Mouse (Mus musculus): ENCODE measurements at regions not wholly inside any gene's neighbourhood (a gene's known extent, or its start where the extent isn't known, plus 50 kb on each side); places are given as distances from the start of the nearest gene placed in this dataset.

DNA sequence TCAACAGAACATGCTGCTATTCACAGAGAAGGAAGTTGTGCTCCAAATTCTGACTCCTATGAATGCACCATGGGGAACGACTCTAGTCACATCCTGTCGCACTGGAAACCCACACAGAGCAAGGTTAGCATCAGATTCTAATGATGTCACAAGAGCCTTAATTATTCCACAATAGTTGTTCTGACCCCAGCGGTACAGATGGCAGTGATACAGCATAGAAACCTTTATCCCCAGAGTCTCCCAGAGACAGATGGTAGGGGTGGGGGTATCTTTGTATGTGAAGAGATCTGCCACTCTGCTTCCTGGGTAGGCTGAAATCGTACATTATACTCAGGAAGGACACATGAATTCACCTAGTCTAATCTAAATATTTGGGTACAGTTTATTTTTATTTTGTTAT, 123.5 kb upstream of the Bank1 start:
- no peak for DNase-seq
- intact Hi-C loops (cut with DNase I), result no loop called here

DNA sequence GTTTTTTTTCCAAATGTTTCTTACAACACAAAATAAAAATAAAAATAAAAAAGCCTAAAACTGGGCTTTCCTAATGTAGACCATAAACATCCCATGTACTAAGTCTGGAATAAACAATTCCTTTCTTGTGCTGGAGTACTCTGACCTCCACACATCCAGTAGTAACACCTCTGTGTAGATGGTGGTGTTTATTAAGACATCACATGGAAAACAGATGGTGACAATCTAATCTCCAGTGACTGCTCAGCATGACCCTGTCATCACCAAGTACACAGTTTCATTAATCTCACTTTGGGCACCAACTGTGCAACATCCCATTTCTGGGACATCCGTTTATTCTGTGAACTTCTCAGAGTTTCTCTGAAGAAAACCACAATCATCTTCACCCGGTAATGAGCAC, 118.7 kb upstream of the Bank1 start:
- intact Hi-C loops (cut with DNase I), result no loop called here
- no peak for DNase-seq

DNA sequence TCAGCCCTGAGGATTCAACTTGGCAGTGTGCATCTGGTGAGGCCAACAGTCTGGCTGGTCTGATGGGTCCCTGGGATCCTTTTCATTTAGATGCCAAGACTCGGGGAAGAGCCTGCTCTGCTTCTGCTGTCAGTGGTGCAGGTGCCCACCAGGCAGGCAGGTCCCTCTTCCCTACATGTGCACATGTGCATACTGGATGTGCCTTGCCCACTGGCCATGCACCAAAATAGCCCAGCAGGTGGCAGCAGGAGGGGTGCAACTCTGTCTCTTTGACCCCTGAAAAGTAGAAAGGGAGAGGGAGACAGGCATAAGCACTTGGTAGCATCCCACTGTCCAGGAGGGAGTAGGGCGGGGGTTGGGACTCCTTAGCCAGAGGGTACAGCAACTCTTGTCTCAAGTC, 116.2 kb upstream of the Bank1 start:
- DNase-seq, result no peak
- intact Hi-C loops (cut with DNase I), result no loop called here

DNA sequence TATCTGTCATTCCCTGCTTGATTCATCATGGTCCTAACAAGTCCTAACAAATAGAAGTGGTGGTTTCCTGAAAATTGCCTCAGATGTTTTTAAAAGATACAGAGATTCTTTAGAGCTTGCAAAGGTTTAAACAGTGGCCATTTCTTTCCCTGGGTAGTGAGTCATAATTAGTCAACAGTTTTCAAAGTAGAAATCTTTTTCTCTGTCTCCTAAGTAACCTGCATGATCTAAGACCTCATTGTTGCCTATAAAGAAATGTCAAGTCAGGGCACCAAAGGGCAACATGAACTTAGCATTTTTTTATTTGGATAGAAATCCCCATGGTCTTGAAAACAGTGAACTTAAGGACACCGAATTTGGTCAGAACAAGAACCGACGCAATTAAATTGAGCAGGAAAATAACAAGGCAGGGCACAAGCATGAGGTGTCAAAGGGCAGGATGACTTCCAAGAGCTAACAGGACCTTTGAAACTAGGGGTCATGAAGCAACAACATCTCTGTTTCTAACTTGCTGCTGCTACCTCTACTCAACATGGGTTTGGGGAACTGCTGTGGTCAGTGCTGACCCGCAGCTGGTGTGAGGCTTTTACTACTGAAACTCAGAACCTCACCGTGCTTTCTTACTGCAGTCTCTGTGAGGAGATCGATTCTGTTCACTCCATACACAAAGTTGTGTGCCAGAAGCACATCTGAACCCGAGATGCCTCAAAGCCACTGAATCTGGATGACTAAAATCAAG, 114.2 kb upstream of the Bank1 start:
- intact Hi-C loops (cut with DNase I), result no loop called here
- no peak for DNase-seq

DNA sequence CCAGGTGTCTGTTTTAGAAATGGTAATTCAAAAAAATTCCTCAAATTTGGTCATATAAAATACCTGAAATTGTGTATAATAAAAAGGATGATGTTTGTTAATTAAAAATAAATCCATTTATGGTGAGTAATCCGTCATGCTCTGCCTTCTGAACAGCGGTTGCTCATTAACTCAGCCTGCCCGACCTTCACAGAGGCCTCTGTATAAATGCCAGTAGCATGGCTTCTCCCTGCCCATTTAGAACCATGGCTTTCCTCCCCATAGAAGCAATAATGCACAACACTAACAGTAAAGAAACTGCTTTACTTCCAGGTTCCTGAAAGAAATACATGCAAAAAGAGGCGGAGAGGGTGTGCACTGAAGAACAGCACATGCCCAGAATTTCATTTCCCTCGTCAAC, 113.5 kb upstream of the Bank1 start:
- intact Hi-C loops (cut with DNase I), result no loop called here
- DNase-seq, result no peak

DNA sequence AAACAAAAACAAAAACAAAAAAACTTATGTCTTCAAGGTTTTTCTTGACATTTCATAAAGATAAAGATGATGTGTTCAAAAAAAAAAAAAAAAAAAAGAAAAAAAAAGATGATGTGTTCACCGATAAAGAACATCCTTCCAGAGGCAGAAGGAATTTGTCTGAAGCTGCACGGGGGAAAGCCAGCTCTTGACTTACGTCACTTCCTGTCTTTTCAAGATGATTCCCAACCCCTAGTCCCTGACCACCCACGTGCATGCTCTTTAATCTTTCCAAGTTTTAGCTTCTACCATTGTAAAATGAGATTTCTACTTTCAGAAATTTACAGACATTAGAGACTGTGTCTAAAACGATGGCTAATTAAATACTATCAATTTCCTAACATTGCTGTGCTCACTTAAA, 108.5 kb upstream of the Bank1 start:
- DNase-seq, result no peak
- intact Hi-C loops (cut with DNase I), result no loop called here

DNA sequence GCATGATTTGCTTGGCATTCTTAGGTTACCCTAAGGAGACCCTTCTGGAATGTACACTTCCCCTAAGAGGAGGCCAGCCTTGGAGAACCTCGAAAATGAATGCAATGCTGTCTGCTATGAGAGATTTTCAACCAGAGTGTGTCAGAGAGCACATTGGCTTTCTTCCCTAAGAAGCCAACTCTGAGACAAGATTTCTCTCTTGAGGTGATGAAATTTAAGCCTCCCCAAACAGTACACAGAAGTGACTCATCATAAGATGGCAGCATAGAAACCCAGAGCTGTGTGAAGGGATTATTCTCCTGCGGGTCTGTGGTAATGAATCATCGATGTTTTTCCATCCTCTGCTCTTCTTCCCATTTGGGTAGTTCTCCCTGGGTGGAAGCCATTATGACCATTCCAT, 106.2 kb upstream of the Bank1 start:
- no peak for DNase-seq
- intact Hi-C loops (cut with DNase I), result no loop called here

DNA sequence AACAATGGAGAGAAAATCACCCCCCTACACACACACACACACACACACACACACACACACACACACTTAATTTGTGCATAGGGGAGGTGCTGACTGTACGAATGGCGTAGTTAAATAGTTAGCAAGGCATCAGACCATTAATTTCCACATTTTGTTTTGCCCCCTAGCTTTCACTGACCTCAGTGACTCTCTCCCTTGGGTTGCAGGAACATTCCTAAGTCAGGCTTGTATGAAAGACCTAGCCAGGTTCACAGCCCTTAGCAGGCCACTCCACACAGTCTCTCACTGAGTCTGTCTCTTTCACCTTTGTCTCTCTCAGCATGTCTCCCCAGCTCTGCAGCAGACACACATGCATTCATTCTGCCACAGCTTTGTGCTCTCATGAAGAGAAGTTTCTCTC, 101.6 kb upstream of the Bank1 start:
- DNase-seq, result no peak
- intact Hi-C loops (cut with DNase I), result no loop called here

DNA sequence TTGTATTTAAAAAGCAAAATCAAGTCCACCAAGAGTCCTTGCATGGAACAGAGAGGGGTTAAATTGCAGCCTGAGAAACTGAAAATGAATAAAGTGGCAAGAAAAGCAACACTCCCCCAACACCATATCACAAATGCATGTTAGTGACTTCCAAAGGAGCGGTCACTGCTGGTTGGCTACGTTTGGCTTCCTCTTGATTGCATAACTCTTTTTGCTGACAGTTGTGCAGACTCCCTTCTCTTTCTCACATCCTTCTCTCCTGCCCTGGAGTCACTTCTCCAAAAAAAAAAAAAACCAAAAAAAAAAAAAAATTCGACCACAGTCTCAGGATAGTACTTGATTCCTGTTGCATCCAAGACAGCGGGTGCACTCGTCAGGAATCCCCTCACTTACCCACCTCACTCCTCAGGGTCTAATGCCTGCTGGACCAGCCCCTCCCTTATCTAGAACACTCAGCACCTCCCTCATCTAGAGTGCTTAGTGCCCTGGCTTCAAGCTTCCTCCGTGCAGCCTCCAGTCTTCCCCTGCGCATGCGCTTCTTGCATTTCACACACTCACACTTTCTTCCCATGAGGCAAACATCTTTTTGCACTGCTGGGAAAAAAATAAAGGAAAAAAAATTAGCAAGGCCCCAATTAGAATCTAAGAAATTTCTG, 100.8 kb upstream of the Bank1 start:
- DNase-seq, result no peak
- intact Hi-C loops (cut with DNase I), result no loop called here

DNA sequence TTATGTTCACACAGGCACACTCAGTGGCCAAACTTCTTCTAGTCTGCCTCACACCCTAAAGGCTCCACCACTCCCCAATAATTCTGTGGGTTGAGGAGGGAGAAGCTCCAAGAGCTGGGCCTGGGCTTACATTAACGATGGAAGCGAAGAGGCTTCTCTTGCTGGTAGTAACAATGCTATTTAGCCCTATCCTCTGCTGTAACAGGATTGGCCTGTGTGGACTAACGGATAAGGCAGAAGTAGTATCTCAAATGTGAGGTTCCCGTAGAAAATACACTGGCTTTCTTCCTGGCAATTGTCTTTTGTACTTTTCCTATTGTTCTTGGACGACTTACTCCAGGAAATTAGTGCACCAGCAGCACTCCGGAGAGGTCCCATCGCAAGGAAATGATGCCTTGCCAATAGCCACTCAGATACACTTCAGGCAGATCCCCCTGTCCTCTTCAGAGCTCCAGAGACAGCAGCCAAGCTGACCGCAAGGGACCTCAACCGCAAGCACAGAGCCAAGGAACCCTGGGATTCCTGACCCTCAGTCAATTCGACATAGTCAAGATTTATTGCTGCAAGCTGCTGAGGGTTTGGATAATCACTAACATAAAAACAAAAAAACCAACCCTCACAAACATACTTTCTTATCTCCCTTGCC, 96.2 kb upstream of the Bank1 start:
- intact Hi-C loops (cut with DNase I), result no loop called here
- DNase-seq, result peak in 1 of 2 experiments; percentile 11

DNA sequence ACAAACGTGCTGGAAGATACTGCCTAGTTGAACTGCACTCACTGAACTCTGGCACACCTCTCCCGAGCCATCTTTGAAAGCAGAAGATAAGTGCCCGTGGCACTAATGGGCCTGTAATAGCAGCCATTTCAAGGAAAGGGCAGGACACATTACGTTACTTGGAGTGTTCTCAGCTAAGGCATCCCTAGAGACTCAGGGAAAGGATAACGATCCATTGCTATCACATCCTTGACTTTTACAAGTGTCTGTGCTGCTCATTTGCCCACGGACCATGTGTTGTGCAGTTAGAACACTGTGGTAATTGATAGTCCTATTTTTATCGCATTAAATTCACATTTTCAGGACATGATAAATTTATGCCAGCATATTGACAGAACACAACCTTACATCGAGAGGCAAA, 79.7 kb upstream of the Bank1 start:
- DNase-seq, result no peak
- intact Hi-C loops (cut with DNase I), result no loop called here

DNA sequence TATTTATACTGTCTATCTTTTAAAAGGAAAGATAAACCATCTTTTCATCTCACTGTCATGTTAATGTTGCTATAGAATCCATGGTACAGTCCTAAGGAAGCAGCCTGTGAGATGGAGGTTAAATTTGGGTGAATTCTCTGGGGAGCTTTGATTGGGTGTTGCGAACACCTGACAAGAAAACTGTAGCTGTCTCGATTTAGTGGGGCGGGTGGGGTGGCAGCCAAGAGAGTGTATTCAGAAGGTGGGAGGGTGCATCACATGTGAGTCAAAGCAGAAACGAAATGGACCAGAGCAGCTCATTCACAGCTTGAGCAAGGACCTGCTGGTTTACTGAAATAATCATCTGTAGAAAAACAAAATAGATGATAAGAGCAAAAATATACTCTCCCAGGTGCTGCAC, 57.4 kb upstream of the Bank1 start:
- intact Hi-C loops (cut with DNase I), result no loop called here
- no peak for DNase-seq

DNA sequence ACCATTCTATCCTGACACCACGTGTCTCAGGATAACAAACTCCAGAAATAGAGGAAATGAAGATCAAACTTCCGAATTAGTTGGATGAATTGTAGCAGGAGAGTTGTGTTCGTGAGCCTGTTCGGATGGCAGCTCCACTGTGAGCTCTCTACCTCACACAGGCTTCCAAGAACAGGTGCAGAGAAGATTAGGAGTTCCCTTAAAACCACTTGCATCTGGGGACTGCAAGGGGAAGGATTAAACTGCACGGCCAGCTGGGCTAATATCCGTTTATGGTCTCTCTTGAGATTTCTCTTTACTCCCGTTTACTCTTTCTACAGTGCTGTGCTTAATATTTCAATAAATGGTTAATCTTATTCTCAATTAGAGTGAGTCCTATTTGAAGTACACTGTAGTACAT, 54.8 kb upstream of the Bank1 start:
- intact Hi-C loops (cut with DNase I), result no loop called here
- DNase-seq, result no peak

DNA sequence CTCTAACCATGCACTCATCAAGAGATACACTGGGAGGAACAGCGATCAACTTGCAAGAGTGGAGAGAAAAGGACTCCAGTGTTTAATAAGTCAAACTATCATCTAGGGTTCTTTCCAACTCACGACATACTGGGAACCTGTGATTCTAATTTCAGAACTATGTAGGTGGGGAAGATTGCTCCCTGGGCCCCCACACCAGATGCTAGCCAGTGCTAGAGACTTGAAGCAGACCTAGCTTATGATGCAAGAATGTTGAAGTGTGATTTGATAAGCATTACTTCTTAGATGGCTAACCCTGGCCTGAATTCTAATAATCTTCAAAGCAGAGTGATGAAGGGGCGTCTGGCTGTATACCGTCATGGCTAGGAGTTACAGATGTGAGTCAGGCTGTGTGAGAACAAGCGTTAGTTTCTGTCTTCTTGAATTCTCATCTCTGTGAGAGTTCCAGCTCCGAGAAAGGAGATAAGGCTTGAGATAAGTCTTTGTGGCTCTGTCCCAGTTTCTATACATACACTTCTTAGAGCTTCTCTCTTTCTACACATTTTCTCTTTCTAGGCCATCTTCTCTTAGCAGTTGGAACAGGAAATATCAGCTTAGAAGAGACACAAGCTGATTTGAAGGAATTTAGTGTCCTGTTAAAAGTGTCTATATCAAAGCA, 54.0 kb upstream of the Bank1 start:
- DNase-seq, result no peak
- intact Hi-C loops (cut with DNase I), result no loop called here

DNA sequence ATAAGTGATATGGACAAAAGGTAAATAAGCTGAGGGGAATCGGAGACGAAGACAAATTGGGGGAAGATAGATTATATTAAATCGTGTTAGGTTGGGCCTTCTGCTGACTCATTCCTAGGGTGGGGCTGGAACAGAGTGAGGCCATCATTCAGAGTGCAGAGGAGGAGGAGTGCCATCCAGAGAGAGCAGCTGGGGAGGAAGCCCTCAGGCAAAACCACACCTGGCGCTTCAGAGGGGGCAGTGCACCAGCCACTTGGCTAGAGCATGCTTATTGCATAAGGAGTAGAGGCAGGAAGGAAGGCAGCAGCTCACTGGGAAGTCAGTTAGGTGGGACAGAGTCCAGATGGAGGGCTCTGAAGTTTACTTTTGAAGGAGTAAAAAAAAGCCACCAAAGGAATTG, 51.0 kb upstream of the Bank1 start:
- intact Hi-C loops (cut with DNase I), result no loop called here

More for the DNA sequence above, 51.0 kb upstream of the Bank1 start:
- no peak for DNase-seq

All from gastrocnemius, postnatal 36 days (tissue).